Mouse (Mus musculus) embryo, embryonic 10.5 days (tissue): Measurements from ENCODE around the gene Ahr.

Experiments
- DNase-seq: peaks from one replicate; pipeline ENCODE4 v3.0.0-alpha.2; 2015; ENCODE audit warnings: low spot score

Ahr gene

DNA sequence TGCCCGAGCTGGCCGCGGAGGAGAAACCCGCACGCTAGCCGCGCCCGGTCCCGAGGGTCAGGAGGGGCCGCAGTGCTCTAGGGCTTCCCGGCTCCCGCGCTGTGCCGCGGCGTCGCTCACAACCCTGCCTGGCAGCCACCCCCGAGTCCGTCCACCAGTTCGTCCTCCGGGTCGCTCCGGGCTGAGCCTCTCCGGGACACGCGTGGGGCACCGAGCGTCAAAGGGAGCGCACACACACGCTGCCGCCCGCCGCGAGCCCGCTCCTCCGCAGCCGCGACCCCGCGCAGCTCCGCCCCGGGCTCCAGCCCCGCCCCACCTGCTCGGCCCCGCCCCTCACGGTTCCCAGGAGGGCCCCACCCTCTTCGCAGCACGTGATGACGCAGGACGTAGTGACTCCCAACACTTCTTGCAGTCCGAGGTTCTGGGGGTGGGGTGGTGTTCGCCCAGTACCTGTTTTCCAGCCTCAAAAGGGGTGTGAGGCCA, at the start of gene Ahr:
Ahr (minus strand) TSS at position 285 of the 483 bp plus-strand sequence.
- peak; percentile 85 for DNase-seq

DNA sequence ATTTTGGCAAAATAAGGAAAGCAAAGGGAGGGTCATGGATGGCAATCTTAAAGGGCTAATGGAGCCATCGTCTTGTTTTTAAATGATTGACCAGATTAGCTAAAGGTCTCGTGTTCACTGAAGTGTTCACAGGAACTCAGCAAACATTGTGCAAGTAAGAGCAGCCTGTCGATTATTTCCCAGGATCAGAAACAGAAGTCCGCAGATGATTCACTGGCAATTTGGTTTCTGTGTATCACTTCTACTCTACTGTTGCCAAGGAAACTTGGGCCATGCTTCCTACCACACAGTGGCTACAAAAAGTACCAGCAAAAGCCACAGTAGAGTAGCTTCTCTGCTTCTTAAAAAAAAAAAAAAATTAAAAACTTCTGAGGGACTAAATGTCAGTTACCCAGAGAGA, 44.0 kb upstream of the Ahr start:
- DNase-seq: no peak

DNA sequence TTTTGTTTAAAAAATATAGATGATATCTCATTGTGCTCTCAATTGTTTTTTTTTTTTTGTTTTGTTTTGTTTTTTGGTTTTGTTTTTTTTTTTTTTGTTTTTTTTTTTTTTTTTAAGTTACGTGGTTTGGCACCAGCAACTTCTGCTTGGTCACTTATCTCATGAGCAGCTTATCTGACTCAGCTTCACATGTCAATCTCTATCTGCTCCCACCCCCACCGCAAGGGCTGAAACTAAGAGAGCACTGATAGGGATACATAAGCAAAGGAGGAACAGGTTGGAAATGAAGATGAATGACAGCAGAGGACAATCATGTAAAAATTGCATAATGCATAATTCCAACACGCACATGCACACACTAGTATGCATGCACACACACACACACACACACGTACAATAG, 41.3 kb upstream of the Ahr start:
- no peak for DNase-seq

DNA sequence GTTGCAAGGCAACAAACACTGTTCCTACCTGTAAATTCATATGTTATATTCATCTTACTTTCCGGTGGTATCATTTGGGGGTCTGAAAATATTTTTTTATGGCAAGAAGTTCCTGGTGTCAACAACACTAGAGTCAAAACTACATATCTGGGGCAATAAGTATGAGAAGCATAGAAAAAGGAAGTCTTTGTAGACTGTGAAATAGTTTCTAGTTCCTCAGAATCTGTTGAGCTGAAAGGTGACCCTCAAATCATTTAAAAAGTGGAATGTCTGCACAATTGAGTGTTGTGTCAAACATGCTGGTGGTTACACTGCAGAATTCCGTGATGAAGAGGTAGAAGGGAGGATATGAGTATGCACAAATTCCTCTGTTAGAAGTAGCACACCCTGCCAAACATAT, 38.9 kb upstream of the Ahr start:
- no peak for DNase-seq

DNA sequence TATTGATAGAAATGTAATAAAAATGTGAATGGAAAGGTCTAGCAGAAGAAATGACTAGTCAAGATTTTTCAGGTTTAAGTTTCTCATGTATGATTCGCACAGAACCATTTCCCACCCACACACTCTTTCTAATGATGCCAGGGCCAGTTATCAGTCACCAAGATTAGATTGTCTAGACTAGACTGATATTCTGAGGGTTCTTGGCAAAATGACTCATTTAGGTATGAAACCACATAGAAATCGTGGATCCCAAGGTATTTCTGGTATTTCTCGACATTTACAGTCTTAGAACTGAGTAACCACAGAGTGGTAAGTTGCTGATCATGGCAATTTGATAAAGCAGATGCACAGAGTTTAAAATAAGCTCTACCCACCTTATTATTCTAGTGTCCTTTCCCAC, 28.0 kb upstream of the Ahr start:
- no peak for DNase-seq

DNA sequence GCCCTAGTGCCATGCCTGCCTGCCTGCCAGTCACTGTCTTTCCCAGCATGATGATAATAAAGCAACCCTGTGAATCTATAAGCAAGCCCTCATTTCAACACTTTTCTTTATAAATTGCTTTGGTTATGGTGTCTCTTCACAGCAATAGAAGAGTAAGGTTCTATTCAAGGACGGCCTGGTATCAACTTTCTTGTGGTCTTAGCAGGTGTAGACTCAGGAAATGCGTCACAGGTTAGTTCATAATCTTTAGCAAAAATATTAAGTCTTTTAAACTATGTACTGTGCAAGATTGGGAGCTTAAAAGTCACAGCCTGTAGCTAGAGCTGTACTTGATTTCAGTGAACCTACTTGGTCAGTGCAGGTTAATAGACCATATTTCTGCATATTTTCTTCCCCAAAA, 24.0 kb upstream of the Ahr start:
- DNase-seq: no peak

DNA sequence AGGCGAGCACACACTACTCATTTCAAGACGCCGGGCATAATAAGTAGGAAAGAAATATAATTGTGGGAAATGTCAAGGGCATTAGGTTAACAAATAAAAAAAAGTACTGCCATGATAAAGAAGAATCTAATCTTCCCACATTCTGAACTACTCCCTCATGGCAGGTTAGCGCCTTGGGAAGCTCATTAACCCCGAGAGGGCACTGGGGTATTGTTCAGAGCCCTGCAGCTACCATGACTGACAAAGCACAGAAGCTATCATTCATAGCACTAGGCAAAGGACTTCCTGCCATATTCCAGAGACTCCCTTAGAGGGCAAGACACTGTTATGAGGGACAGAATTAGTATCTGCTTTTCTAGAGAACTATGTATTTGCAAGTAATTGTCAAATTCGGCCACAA, 21.1 kb upstream of the Ahr start:
- peak; percentile 20 for DNase-seq

DNA sequence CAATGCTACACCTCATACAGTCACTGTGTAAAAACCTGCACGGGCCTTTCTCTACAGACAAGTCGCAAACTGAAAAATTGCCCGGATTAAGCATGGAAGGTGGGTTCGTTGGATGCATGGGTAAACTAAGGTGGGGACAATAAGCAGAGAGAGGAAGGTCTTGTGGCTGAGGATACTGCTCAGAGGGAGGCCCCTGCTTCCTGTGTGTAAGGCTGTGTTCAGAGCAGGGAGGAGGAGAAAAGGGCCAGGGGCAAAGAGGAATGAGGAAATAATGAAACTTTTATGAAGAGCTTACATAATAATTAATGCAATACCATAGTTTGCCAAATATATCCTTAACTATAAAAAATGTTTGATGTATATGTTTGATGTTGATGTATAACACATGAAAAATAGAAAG, 19.5 kb upstream of the Ahr start:
- no peak for DNase-seq

DNA sequence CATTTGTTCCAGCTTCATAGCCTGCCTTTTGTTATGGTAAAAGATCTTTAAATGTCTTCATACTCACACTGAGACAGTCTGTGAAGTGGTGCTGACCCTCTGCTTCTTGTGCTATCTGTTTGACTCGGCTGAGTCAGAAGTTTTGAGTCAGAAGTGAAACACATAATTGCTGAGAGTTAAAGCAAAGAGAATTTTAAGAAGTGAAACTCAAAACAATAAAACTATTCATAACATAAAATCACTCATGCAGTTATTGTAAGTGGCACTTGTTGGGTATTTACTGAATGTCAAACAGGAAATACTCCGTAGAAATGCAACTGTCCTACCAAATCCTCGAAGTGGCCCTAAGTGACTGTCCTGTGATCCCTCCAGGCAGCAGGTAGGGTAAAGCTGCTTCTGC, 18.3 kb upstream of the Ahr start:
- DNase-seq: no peak

DNA sequence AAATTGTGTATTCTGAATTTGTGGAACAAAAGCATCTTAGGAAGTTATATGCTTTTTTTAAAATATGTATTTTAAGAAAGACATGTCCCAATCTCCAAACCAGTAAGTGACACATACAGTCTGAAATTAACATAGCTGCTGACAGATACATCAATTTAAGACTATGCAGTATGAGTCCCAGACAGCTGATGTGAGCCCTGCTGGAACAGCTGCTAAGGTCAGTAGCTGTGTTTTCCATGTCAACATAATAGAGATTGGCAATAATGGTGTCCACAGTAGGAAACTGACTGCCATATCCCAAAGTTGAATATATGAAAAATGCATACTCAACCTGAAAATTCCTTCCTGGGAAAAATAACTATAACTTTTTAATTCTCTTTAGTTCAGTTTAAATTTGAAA, 15.5 kb upstream of the Ahr start:
- DNase-seq: no peak

DNA sequence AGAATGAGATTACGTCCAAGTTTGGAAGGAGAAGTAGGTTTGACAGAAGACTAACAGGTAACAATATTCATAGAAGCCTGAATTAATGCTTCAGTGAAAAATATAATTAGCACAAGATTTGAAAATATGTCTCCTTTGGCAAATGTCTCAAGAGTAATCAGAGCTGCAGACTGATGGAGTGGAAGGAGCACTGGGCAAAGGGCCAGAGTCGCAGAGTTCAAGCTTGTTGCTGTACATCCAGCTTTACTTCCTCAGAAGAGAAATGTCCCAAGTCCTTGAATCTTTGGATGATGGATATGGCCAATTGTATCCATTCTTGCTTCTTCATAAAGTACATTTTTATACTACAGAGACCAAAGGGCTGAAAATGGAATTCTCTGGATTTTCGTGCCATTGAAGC, 8.0 kb upstream of the Ahr start:
- no peak for DNase-seq

DNA sequence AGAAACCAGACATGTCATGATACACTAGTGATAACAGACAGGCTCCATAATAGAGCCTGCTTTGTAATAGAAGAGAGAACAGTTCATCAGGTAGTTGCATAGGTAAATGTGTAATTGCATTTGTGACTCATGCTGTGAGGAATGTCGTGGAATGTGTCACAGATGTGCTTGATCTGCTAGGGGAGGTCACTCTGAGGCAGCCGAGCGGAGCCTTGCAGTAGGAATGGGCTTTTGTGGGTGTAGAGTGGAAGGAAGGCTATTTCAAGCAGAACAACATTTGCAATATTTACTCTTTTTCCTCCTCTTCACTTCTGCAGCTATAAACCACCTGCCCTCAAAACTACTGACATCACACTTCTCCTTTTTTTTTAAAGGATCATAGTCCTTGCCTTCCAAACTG, 4.0 kb upstream of the Ahr start:
- no peak for DNase-seq

DNA sequence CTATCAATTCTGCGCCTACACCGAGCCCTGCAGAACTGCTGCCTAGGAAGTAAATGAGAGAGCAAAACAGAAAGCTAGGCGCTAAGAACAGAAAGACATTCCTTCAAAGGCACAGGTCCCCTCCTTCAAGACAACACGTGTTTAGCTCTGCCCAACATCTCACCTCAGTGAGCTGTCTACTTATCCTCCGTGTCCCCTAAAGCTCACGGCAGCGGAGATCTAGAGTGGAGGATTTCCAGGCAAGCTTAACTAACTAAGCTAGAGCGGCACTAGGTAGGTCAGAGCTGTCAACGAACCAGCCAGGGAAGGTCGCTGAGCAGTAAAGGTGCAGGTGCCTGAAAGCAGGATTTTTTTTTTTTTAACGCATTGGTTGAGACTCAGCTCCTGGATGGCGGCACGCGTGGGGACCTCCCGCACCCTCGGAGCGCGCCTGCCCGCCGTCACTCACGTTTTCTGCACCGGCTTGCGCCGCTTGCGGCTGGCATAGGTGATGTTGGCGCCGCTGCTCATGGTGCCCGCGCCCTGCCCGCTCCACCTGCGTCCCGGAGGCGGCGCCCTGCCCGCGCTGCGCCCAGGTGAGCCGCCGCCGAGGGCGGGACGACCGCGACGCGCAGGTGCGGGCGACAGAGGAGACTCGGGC, 604 bp downstream of the Ahr start:
- peak; percentile 37 for DNase-seq

DNA sequence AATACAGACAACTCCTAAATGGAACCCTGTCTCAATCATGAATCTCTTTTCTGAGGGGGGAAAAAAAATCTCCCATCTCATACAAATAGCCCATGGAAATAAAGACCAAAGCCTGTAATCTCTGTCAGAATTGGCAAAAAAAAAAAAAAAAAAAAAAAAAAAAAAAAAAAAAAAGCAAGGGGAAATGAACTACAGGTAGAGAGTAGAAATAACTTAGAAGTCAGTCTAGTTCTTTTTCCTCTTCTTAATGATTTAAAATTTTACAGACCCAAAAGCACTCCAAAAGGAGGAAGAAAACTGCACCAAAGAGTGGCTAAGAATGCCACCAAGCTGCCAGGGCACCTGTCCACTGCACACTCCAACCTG, 1.1 kb downstream of the Ahr start:
- DNase-seq: no peak

DNA sequence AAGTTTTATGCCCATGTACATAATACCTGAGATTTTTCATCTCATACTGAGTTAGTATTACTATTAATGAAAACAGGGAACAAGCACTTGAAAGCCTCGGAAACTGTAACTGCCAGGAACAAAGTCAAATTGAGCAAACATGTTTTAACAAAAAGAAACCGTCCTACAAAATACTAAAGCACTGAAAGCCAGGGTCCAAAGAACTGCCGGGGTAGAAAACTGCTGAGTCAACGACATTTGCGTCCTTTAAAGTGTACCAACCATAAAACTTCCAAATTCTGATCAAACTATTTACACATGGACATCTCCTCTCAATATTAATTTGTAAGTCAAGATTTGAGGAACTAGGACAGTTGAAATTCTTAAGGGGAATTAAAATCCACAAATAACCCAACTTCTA, 1.7 kb downstream of the Ahr start:
- DNase-seq: no peak

DNA sequence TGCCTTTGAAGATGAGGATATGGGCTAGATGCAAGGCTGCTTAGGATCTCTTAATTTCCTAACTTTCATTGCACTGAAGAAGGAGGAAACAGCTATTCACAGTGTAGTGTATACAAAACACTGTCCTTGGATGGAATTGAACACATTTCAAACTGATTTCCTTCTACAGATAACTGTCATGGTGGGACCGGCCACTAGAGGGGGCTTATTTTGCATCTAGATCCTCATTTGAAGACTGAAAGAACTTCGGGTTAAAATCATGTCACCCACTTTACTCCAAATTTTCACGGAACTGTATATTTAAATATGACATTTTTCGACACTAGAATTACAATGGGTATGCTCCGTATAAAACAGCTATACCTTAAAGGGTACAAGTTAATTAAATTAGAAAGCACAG, 2.7 kb downstream of the Ahr start:
- peak; percentile 85 for DNase-seq

DNA sequence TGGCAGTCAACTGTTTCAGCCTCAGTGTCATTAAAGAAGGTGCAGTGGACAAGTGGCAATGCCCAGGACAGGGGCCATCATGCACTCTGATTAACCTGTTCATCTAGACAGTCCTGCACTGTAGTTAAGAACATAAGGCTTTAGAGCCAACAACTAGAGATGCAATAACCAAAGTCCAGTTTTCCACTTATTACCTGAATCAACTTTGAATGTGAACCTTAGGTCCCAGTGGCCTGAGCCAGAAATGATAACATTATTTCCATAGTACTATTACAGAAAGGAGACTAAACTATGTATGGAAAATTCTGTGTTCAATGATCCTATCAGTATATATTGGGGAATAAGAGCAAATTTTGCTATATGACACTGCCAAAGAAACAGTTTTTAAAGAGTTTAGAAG, 4.3 kb downstream of the Ahr start:
- DNase-seq: no peak

DNA sequence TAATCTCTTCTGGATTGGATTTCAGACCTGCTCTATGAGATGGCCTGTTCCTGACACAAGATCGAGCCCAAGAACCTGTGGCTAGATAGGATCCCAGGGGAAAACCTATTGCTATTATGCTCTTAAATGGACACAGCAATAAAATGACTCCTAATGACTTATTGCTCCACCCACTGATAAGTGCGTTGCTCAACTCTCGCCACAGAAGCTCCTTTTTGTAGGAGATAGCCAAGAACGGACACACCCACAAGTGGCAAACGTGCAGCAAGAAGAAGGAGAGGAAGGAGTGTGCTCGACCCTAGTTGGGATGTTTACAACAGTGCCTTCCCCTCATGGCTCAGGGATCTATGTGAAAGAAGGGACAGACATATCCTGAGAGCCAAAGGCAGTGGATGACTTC, 7.4 kb downstream of the Ahr start:
- DNase-seq: no peak

DNA sequence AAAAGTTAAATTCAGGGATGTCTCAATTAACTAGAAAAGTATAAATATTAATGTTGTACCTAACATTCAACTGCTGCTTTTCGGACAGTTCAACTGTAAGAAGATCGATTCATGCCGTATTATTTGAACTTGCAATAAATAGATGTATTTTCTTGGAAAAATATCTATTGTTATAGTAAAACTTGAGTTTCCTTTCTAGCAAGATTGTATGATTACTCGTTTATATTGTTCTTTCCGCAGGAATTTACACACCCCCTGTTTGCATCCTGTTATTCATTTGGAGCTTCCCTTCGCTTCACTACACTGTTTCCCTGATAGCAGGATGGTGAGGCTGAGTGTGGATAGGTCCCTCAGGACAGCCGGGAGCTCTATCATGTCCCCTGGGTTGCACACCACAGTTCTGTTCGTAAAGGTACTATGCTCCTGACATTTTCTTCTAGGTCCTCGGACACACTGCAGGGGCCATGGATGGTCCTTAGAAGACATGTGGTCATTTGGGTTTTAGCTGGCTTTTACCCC, 12.2 kb downstream of the Ahr start:
- DNase-seq: no peak

DNA sequence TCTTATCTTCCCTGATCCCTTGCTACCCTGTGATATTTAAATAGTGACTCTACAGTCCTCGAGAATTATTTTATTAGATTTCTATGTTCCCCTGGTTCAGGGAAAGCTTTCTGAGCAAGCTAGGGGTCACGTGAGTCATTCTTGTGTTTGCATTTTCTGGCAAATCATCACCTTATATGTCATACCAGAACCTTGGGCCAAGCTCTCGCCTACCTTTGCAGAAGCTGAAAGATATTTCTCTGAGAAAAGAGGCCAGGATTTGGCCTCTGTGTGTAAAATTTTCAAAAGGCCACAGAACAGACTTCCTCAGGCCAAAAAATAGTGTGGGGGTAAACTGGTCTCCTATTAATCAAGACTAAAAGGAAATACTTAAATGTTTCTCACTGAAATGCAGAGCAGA, 19.2 kb downstream of the Ahr start:
- DNase-seq: no peak

DNA sequence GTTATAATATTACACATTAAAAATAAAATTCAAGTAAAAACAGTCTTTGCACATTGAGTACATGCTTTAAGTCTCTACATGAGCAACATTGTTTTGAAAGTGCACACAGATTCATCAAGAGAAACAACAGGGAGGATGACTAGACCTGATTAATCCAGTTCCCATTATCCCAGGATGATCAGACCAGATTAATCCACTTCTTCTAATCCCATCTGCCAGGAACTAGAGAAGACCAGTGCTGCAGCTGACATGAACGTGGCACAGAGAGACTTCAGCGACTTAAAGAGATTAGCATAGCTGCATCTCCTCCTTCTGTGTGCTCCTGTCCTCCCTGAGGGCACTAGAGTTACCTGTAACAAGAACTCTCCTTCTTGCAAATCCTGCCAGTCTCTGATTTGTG, 20.2 kb downstream of the Ahr start:
- DNase-seq: no peak

DNA sequence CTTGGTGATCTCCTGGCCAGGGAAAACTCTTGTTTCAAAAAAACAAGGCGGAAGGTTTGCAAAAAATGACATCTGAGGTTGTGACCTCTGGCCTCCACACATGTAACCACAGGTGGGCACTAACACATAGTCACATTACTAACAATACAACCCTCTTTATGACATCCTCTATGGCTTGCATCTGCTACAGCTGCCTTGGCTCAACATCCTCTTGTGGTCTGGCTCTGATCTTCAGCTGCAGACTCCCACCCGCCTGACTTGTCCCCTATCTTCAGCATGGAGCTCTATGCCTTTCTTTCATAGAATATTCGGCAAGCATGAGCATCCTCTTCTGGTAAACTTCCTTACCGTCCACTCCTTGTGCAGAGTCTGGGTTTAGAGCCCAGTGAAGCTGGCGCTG, 24.1 kb downstream of the Ahr start:
- no peak for DNase-seq

DNA sequence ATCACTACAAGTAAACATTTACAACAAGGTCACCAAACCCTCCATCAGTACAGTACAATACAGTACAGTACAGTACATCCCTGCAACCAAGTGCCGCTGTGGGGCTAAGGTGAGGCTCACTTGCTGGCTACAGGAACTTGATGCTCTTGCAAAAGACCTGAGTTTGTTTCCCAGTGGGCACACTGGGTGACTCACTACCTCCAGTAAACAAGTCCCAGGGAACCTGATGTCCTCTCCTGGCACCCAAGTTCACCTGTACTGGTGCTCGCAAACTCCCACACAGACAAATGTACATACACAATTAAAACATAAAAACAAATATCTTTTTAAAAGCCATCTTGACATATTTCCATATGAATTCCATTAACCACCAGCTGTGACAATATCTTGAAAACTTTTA, 28.5 kb downstream of the Ahr start:
- no peak for DNase-seq

DNA sequence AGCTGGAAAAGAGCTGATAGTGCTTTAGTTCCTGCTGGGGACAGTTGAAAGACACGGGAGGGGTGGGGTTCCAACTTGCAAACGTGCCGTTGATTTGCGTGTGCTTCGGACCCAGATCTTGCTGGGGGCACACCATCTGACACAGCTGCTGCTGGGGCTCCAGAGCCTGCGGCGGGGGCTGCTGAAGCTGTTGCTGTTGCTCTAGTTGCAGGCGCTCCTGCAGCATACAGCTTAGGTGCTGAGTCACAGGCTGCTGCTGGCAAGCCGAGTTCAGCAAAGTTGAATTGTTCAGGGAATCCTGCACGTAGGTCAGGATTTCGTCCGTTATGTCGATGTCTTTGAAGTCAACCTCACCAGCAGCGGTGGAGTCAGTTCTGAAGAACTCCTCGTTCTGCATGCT, 30.8 kb downstream of the Ahr start:
- DNase-seq: no peak

DNA sequence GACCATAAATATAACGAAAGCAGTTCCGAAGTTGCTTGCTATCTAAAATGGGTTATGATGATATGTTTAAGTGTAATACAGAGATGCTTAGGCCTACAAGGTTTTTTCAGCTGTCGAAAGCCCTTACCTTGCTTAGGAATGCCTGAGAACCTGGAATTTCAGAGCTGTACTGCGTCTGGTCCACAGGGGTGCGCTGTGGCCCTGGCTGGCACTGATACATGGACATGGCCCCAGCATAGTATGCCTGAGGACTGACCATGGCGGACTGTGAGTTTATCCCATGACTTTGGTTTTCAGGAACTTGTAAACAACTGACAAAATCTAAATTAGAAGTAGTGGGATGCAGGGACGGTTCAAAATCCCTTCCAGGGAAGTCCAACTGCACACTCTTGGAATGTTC, 31.3 kb downstream of the Ahr start:
- DNase-seq: peak; percentile 22
